Mouse (Mus musculus) adrenal gland, postnatal 10 days (tissue): ENCODE data around the gene Fam166a. TPM values are rescaled to one million over a fixed set of nuclear protein-coding genes. Genes with fewer than 3 reads are reported as not detected.

Experiments
- total RNA-seq, 2 experiments: library from RNA; stranded (reverse); gene quantifications; 2 replicates each; pipeline ENCODE4 v1.2.3; 2021

Fam166a gene
- total RNA-seq, 2 experiments from 2014 or later: not detected

Other genes starting within 250 kb of the Fam166a start
- gene Mrpl41, start 243.6 kb upstream of the Fam166a start, total RNA-seq: 100 to 1,000 TPM in 1 of 2 experiments, 10 to 100 TPM in 1; 95.2 to 101 TPM
- 10 to 100 TPM; 37.4 to 43.1 TPM for gene Pnpla7, start 242.7 kb upstream of the Fam166a start, total RNA-seq
- gene Nsmf, start 164.4 kb upstream of the Fam166a start, total RNA-seq: 10 to 100 TPM; 53.4 to 68.3 TPM
- gene Entpd8, start 138.4 kb upstream of the Fam166a start, total RNA-seq: 1 to 10 TPM; 7.0 to 9.7 TPM
- gene Noxa1, start 123.6 kb upstream of the Fam166a start, total RNA-seq: not detected
- gene Nrarp, start 38.0 kb upstream of the Fam166a start, total RNA-seq: 10 to 100 TPM; 15.1 to 15.5 TPM
- gene Tor4a, start 21.9 kb upstream of the Fam166a start, total RNA-seq: 10 to 100 TPM; 13.9 to 19.5 TPM
- gene Nelfb, start 7.3 kb upstream of the Fam166a start, total RNA-seq: 10 to 100 TPM; 46.3 to 48.8 TPM
- gene Stpg3, start 4.1 kb upstream of the Fam166a start, total RNA-seq: not detected
- gene Tubb4b, start 6.0 kb downstream of the Fam166a start, total RNA-seq: 100 to 1,000 TPM; 264 to 293 TPM
- gene Slc34a3, start 15.6 kb downstream of the Fam166a start, total RNA-seq: not detected
- gene Rnf224, start 18.0 kb downstream of the Fam166a start, total RNA-seq: not detected
- gene Rnf208, start 23.5 kb downstream of the Fam166a start, total RNA-seq: 1 to 10 TPM; 6.4 to 7.3 TPM
- not detected for gene Cysrt1, start 23.7 kb downstream of the Fam166a start, total RNA-seq
- 1 to 10 TPM; 2.3 to 3.3 TPM for gene AL732309.1, start 28.1 kb downstream of the Fam166a start, total RNA-seq
- gene Tmem203, start 36.7 kb downstream of the Fam166a start, total RNA-seq: 10 to 100 TPM; 27.7 to 31.0 TPM
- 10 to 100 TPM; 11.2 to 11.4 TPM for gene Tprn, start 43.9 kb downstream of the Fam166a start, total RNA-seq
- 10 to 100 TPM; 48.0 to 52.2 TPM for gene Ssna1, start 53.7 kb downstream of the Fam166a start, total RNA-seq
- 10 to 100 TPM; 61.0 to 73.1 TPM for gene Anapc2, start 53.7 kb downstream of the Fam166a start, total RNA-seq
- not detected for gene Tmem210, start 69.4 kb downstream of the Fam166a start, total RNA-seq
- gene Lrrc26, start 71.2 kb downstream of the Fam166a start, total RNA-seq: not detected
- gene Grin1, start 100.4 kb downstream of the Fam166a start, total RNA-seq: 1 to 10 TPM; 7.3 to 9.6 TPM
- gene Man1b1, start 113.6 kb downstream of the Fam166a start, total RNA-seq: 10 to 100 TPM; 41.5 to 41.9 TPM
- gene Dpp7, start 137.6 kb downstream of the Fam166a start, total RNA-seq: 10 to 100 TPM; 15.4 to 19.1 TPM
- gene Uap1l1, start 146.9 kb downstream of the Fam166a start, total RNA-seq: 10 to 100 TPM; 11.2 to 11.8 TPM
- 1 to 10 TPM; 3.3 to 5.3 TPM for gene Sapcd2, start 153.6 kb downstream of the Fam166a start, total RNA-seq
- gene Entpd2, start 177.1 kb downstream of the Fam166a start, total RNA-seq: 10 to 100 TPM; 11.7 to 15.1 TPM
- 10 to 100 TPM; 67.8 to 83.9 TPM for gene Npdc1, start 180.6 kb downstream of the Fam166a start, total RNA-seq
- 1 to 10 TPM in 1 of 2 experiments, under 1 TPM in 1; 0.67 to 1.1 TPM for gene Fut7, start 204.5 kb downstream of the Fam166a start, total RNA-seq
- 10 to 100 TPM; 21.1 to 27.4 TPM for gene Abca2, start 210.0 kb downstream of the Fam166a start, total RNA-seq
- under 1 TPM; 0.90 to 0.91 TPM for gene Clic3, start 238.1 kb downstream of the Fam166a start, total RNA-seq
- 10 to 100 TPM; 33.1 to 42.3 TPM for gene Paxx, start 242.3 kb downstream of the Fam166a start, total RNA-seq